Mouse (Mus musculus) erythroblast, embryonic 14.5 days (primary cell): ENCODE results near the gene Slc22a4.

Experiments used
- GATA1 ChIP-seq: IDR thresholded peaks from 2 replicates; pipeline ENCODE4 v1.6.1; 2012; ENCODE audit warnings: low read length, inconsistent platforms, mixed read lengths
- TAL1 ChIP-seq: IDR thresholded peaks from 3 replicates; pipeline ENCODE4 v1.6.1; 2012; ENCODE audit warnings: low read length, inconsistent platforms, mixed read lengths

DNA sequence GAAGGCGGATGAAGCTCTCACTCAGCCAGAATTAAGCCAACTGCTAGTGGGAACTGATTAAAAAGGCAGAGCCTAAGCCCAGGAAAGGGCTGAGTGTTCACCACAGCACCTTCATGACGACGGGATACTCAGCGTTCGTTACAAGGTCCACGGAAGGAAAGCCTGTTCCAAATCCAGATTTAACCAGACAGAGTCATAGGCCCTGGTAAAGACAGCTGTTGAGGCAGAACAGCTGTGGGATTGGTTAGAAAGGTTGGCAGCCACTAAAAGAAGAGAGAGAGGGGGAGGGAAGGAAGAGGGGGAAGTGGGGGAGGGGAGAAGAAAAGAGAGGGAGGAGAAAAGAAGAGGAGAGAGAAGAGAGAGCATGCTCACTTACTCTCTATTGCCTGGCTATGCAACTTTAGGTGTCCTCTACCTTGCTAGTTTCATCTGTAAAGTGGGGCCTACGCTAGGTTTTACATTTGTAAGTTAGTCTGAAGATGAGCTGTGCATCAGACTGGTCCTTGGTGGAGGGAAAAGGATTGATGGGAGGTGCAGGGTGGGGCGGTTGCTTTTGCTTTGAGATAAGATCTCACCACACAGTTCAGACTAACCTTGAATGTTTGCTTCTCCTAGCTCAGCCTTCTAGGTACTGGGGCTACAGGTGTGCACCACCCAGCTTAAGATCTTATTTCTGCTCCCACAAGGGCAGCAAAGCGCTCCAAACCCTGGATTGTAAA, 35.0 kb upstream of the Slc22a4 start:
- TF ChIP-seq TAL1 (no peak), GATA1 (no peak)
